Mouse (Mus musculus) thymus, adult 2 months (tissue): ENCODE measurements around the gene Adamts2.

Experiments used
- CTCF ChIP-seq: fragments of 200-500 bp; IDR thresholded peaks from 2 replicates; pipeline ENCODE4 v1.5.1; 2012; ENCODE audit warnings: mild to moderate bottlenecking, control low read depth, low read length, moderate library complexity, borderline replicate concordance; ENCODE audit not compliant: control insufficient read depth, poor library complexity, insufficient read depth; ENCODE audit errors: extremely low read depth
- POLR2A ChIP-seq: fragments of 200-500 bp; IDR thresholded peaks from 2 replicates; pipeline ENCODE4 v1.6.1; 2012; ENCODE audit warnings: mild to moderate bottlenecking, low read length, control low read depth, moderate library complexity; ENCODE audit not compliant: control insufficient read depth, poor library complexity, insufficient read depth; ENCODE audit errors: extremely low read depth

DNA sequence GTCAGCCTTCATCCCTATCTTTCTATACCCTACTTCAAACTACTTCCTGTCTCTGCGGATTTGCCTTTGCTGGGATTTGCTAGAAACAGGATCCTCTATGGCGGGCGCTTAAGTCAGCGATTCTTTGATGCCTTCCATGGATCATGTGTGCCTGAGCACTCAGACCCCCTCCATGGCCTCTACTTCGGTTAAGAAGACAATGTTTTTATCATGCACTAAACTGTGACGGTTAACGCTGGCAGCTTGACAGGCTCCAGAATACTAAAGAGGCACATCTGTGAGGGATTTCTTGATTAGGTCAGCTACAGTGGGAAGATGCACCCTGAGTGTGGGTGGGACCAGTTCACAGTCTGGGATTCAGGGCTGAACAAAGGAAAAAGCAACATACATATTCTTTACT, 101.5 kb downstream of the Adamts2 start:
- TF ChIP-seq CTCF: no peak
- no peak for TF ChIP-seq POLR2A
